Mouse (Mus musculus): Measurements from ENCODE around the gene Rrm2. TPM values are rescaled to one million over a fixed set of nuclear protein-coding genes. Genes with fewer than 3 reads are reported as not detected.
"Not testable (repeated sequence)": the region's sequence is repeated elsewhere in the genome, so short reads cannot be mapped to it uniquely, and the experiment has no call there.

Gene Rrm2
- polyA plus RNA-seq, 1 experiment from 2014 or later = 439 TPM

DNA sequence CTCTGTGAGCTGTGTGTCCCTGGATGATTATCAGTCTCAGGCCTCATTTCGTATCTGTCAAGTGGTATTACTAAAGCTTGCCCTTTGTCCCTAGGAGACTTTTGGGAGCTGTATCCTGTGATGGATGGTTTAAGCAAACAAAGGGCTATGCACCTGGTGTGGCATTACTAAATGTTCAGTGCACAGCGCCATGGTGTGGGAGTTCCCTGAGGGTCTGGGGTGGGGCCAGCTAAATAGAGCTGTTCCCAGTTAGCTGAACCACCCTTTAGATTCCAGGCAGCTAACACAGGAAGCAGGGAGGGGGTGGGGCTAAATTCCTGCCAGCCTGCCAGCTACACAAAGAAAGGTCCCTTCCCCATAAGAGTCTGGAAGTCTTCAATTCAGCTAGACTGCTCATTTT, 16.3 kb downstream of the Rrm2 start:
- H3K4me2 ChIP-seq (ENCODE audit: low read depth, severe bottlenecking) = peak overlapping the region; percentile 16; the same call in 1 of the 2 replicates
- WGBS = 16% methylated on average over 2 of the region's 2 CpGs
- H3K4me3 ChIP-seq (ENCODE audit: low read depth, low read length) = no peak overlapping the region
- no peaks in the 10 kb centered on the region for H3K27me3 ChIP-seq (ENCODE audit: control insufficient read depth, insufficient read depth, low read length)
- DNase-seq (ENCODE audit: low spot score) (peak; percentile 79), ATAC-seq (ENCODE audit: insufficient number of reproducible peaks, low FRiP score, low TSS enrichment, low read depth) (peak; percentile 87)
- no peaks in the 10 kb centered on the region for H3K36me3 ChIP-seq (ENCODE audit: control insufficient read depth, insufficient read depth, low read length)
- no peaks in the 10 kb centered on the region for H3K9me3 ChIP-seq (ENCODE audit: control insufficient read depth, low read length)
- no peak overlapping the region; the same call in 1 of the 2 replicates for H3K9ac ChIP-seq (ENCODE audit: low read length)
- peaks cover 14% of the 10 kb centered on the region for H3K4me1 ChIP-seq (ENCODE audit: control insufficient read depth, insufficient read depth, low read length)
- H3K27ac ChIP-seq (replicated peaks; ENCODE audit: low read depth, low read length) = peak overlapping the region; percentile 78

DNA sequence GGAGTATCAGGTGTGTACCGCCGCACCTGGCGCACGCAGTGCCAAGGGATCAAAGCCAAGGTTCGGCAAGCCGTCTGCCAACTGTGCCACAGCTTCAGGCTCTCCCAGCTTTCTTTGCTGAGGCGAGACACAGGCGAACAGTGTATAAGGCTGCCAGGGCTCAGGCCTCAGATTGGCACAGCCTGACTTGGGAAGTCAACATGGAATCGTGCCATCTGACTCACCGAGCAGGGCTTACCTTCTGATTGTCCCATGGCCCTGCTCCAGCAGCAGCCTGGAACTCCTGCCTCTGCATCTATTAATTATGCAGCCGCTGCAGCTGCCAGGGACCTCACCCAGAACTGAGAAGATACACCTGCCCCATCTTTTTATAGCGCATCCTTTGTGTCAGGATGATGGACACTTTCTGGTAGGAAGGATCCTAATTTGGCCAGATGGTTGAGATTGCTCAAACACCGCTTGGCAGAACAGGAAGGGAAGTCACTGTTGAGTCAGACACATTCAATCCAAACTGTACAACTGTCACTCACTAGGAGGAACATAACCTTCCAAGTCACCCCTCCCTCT, 26.9 kb downstream of the Rrm2 start:
- no peaks in the 10 kb centered on the region for H3K4me1 ChIP-seq (ENCODE audit: control insufficient read depth, insufficient read depth, low read length)
- H3K9ac ChIP-seq (ENCODE audit: low read length) = no peak overlapping the region
- DNase-seq (ENCODE audit: low spot score) (no peak), ATAC-seq (ENCODE audit: insufficient number of reproducible peaks, low FRiP score, low TSS enrichment, low read depth) (no peak)
- H3K4me3 ChIP-seq (ENCODE audit: low read depth, low read length) = no peak overlapping the region
- H3K9me3 ChIP-seq (ENCODE audit: control insufficient read depth, low read length) = no peaks in the 10 kb centered on the region
- H3K27me3 ChIP-seq (ENCODE audit: control insufficient read depth, insufficient read depth, low read length) = no peaks in the 10 kb centered on the region
- H3K27ac ChIP-seq (replicated peaks; ENCODE audit: low read depth, low read length) = no peak overlapping the region
- no peak overlapping the region for H3K4me2 ChIP-seq (ENCODE audit: low read depth, severe bottlenecking)
- H3K36me3 ChIP-seq (ENCODE audit: control insufficient read depth, insufficient read depth, low read length) = no peaks in the 10 kb centered on the region
- WGBS = 89% methylated on average over 13 of the region's 13 CpGs

DNA sequence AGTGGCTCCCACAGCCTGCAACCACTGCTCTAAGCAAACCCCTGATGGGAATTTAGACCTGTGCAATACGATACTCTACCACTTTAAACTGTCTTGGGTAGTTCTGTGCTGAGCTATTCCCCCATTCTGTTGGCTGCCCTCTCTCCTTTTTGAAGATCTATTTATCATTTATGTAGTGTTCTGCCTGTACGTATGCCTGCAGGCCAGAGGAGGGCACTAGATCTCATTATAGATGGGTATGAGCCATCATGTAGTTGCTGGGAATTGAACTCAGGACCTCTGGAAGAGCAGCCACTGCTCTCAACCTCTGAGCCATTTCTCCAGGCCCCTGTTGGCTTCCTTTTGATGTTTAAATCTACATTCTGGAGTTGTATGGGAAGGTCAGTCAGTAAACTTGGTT, 28.9 kb downstream of the Rrm2 start:
- H3K4me3 ChIP-seq (ENCODE audit: low read depth, low read length) = no peak overlapping the region
- no peak for DNase-seq (ENCODE audit: low spot score)
- 59% methylated on average over 2 of the region's 2 CpGs for WGBS
- no peaks in the 10 kb centered on the region for H3K9me3 ChIP-seq (ENCODE audit: control insufficient read depth, low read length)
- H3K9ac ChIP-seq (ENCODE audit: low read length) = no peak overlapping the region
- H3K36me3 ChIP-seq (ENCODE audit: control insufficient read depth, insufficient read depth, low read length) = no peaks in the 10 kb centered on the region
- ATAC-seq (ENCODE audit: insufficient number of reproducible peaks, low FRiP score, low TSS enrichment, low read depth) = no peak
- no peaks in the 10 kb centered on the region for H3K27me3 ChIP-seq (ENCODE audit: control insufficient read depth, insufficient read depth, low read length)
- H3K4me1 ChIP-seq (ENCODE audit: control insufficient read depth, insufficient read depth, low read length) = no peaks in the 10 kb centered on the region
- no peak overlapping the region for H3K4me2 ChIP-seq (ENCODE audit: low read depth, severe bottlenecking)
- H3K27ac ChIP-seq (replicated peaks; ENCODE audit: low read depth, low read length) = no peak overlapping the region

DNA sequence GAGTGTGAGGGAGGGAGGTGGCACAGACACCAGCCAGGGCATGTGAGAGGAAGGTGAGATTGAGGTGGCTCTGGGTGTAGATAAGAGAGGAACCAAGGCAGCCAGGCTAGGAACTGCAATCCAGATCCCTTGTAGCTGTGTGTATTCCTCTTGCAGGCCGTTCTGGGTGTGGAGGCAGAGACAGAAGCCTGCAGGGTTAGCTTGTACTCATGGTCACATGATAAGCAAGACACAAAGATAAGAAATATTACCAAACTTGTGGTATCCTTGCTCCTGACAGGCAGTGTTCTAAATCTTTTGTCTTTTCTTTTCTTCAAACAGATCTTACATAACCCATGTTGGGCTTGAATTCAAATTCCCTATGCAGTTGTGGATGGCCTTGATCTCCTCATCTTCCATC, 31.9 kb downstream of the Rrm2 start:
- H3K27me3 ChIP-seq (ENCODE audit: control insufficient read depth, insufficient read depth, low read length) = no peaks in the 10 kb centered on the region
- ATAC-seq (ENCODE audit: insufficient number of reproducible peaks, low FRiP score, low TSS enrichment, low read depth) (no peak), DNase-seq (ENCODE audit: low spot score) (no peak)
- H3K9ac ChIP-seq (ENCODE audit: low read length) = no peak overlapping the region
- no peak overlapping the region for H3K27ac ChIP-seq (replicated peaks; ENCODE audit: low read depth, low read length)
- no peaks in the 10 kb centered on the region for H3K36me3 ChIP-seq (ENCODE audit: control insufficient read depth, insufficient read depth, low read length)
- WGBS = 75% methylated on average over 1 of the region's 1 CpGs
- H3K4me2 ChIP-seq (ENCODE audit: low read depth, severe bottlenecking) = no peak overlapping the region
- H3K4me3 ChIP-seq (ENCODE audit: low read depth, low read length) = no peak overlapping the region
- H3K9me3 ChIP-seq (ENCODE audit: control insufficient read depth, low read length) = no peaks in the 10 kb centered on the region
- H3K4me1 ChIP-seq (ENCODE audit: control insufficient read depth, insufficient read depth, low read length) = no peaks in the 10 kb centered on the region

DNA sequence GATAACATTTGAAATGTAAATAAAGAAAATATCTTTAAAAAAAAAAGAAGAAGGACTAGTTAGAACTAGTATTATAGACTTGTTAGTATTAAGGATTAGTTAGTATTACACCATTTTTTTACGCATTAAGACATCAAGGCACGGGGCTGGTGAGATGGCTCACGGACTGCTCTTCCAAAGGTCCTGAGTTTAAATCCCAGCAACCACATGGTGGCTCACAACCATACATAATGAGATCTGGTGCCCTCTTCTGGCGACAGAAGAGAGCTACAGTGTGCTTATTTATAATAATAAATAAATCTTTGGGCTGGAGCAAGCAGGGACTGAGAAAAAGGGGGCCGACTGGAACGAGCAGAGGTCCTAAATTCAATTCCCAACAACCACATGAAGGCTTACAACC, 33.5 kb downstream of the Rrm2 start:
- H3K9me3 ChIP-seq (ENCODE audit: control insufficient read depth, low read length); H3K4me3 ChIP-seq (ENCODE audit: low read depth, low read length); H3K9ac ChIP-seq (ENCODE audit: low read length); ATAC-seq (ENCODE audit: insufficient number of reproducible peaks, low FRiP score, low TSS enrichment, low read depth); H3K4me1 ChIP-seq (ENCODE audit: control insufficient read depth, insufficient read depth, low read length); H3K4me2 ChIP-seq (ENCODE audit: low read depth, severe bottlenecking); H3K36me3 ChIP-seq (ENCODE audit: control insufficient read depth, insufficient read depth, low read length); H3K27me3 ChIP-seq (ENCODE audit: control insufficient read depth, insufficient read depth, low read length); DNase-seq (ENCODE audit: low spot score); H3K27ac ChIP-seq (replicated peaks; ENCODE audit: low read depth, low read length): not testable (repeated sequence)
- 71% methylated on average over 6 of the region's 6 CpGs for WGBS

DNA sequence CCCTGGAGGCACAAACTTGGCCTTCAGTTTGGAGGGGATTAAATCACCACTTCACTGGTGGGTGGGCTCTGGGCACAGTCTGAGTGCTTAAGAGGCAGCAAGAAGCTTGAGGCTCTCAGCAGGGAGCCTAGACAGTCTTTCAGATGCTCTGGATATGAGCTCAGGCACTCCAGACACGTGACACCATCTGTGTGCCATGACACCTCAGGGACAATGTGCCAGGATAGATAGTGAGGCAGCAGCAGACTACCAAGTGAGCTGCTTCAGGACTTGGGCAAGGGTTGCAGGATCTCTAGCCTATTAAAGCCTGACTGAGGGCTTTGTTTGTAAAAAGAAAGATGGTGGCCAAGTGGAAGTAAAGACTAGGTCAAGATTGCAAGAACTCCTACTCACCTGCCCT, 36.3 kb downstream of the Rrm2 start:
- Histone ChIP-seq H3K4me2 (ENCODE audit: low read depth, severe bottlenecking) (no peak overlapping the region), H3K4me3 (ENCODE audit: low read depth, low read length) (no peak overlapping the region), H3K27me3 (ENCODE audit: control insufficient read depth, insufficient read depth, low read length) (no peaks in the 10 kb centered on the region), H3K9ac (ENCODE audit: low read length) (no peak overlapping the region), H3K4me1 (ENCODE audit: control insufficient read depth, insufficient read depth, low read length) (no peaks in the 10 kb centered on the region), H3K36me3 (ENCODE audit: control insufficient read depth, insufficient read depth, low read length) (no peaks in the 10 kb centered on the region), H3K27ac (replicated peaks; ENCODE audit: low read depth, low read length) (no peak overlapping the region), H3K9me3 (ENCODE audit: control insufficient read depth, low read length) (no peaks in the 10 kb centered on the region)
- WGBS = 30% methylated on average over 1 of the region's 1 CpGs
- DNase-seq (ENCODE audit: low spot score) = no peak
- no peak for ATAC-seq (ENCODE audit: insufficient number of reproducible peaks, low FRiP score, low TSS enrichment, low read depth)

DNA sequence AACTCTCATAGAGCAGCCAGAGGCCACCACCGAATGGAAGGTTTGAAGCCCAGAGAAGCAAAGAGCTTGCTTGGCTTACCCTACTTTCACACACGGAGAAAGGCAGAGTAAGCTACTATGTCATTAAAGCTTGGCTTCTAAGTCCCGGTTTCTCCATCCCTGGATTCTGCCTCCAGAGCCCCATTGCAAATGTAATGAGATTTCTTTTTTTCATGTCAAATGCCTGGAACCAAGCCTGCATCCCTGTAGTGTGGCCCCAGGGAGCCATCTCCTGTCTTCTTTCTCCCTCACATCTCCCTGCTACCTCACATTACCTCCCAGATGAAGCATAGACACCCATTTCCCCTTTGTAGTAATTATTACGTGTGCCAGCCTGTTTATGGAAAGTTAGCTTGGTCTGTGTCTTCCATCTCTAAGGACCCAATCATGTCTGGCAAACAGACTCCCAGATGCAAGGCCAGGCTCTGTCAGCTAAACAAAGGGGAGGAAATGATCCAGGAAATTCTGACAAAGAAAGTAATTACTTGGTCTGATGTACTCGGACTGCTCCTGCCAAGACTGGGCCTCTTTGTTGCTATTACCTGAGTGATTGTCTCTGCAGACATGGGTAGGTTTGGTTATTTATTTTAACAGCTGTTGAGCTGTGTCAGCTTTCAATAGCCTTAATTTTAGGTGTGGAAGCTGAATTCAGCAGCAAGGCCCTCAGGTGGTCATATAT, 38.7 kb downstream of the Rrm2 start:
- no peaks in the 10 kb centered on the region for H3K27me3 ChIP-seq (ENCODE audit: control insufficient read depth, insufficient read depth, low read length)
- DNase-seq (ENCODE audit: low spot score) = no peak
- no peaks in the 10 kb centered on the region for H3K36me3 ChIP-seq (ENCODE audit: control insufficient read depth, insufficient read depth, low read length)
- H3K9me3 ChIP-seq (ENCODE audit: control insufficient read depth, low read length) = no peaks in the 10 kb centered on the region
- H3K4me1 ChIP-seq (ENCODE audit: control insufficient read depth, insufficient read depth, low read length) = no peaks in the 10 kb centered on the region
- H3K4me3 ChIP-seq (ENCODE audit: low read depth, low read length) = no peak overlapping the region
- WGBS = 57% methylated on average over 5 of the region's 5 CpGs
- peak overlapping the region; percentile 4; the same call in 1 of the 2 replicates for H3K9ac ChIP-seq (ENCODE audit: low read length)
- no peak for ATAC-seq (ENCODE audit: insufficient number of reproducible peaks, low FRiP score, low TSS enrichment, low read depth)
- no peak overlapping the region for H3K4me2 ChIP-seq (ENCODE audit: low read depth, severe bottlenecking)
- no peak overlapping the region for H3K27ac ChIP-seq (replicated peaks; ENCODE audit: low read depth, low read length)

DNA sequence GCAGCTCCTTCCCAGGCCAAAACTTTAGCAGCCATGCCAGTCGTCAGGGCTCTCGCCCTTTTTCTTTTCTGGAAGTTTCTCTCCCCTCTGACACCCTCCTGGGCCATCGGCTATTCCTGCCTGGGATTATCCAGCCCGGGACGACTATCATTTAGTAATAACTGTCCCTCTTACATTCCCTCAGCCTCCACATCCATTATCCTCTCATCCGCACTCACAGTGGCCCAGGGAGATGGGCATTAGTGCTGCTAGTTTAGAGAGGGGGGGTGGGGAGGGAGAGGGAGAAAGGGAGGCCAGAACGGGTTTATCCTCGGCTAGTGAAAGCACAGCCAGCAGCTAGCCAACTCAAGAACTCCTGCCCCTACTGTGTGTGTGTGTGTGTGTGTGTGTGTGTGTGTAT, 39.3 kb downstream of the Rrm2 start:
- no peaks in the 10 kb centered on the region for H3K27me3 ChIP-seq (ENCODE audit: control insufficient read depth, insufficient read depth, low read length)
- no peak overlapping the region for H3K4me2 ChIP-seq (ENCODE audit: low read depth, severe bottlenecking)
- no peaks in the 10 kb centered on the region for H3K9me3 ChIP-seq (ENCODE audit: control insufficient read depth, low read length)
- ATAC-seq (ENCODE audit: insufficient number of reproducible peaks, low FRiP score, low TSS enrichment, low read depth) = no peak
- no peaks in the 10 kb centered on the region for H3K4me1 ChIP-seq (ENCODE audit: control insufficient read depth, insufficient read depth, low read length)
- H3K9ac ChIP-seq (ENCODE audit: low read length) = 0 out of 2 replicates have a peak overlapping the region, but pooled peaks have one; percentile 4
- DNase-seq (ENCODE audit: low spot score) = no peak
- no peak overlapping the region for H3K27ac ChIP-seq (replicated peaks; ENCODE audit: low read depth, low read length)
- no peaks in the 10 kb centered on the region for H3K36me3 ChIP-seq (ENCODE audit: control insufficient read depth, insufficient read depth, low read length)
- WGBS = 77% methylated on average over 8 of the region's 8 CpGs
- no peak overlapping the region for H3K4me3 ChIP-seq (ENCODE audit: low read depth, low read length)

Data from limb, embryonic 11.5 days (tissue).